Mouse (Mus musculus): ENCODE results near the gene Egfem1.
A peak's percentile ranks its signal among the peaks of the same experiment; 100 is the strongest.

Gene Egfem1

GRCm38 (mm10) chr3:29135176-29136064 lies 53.6 kb downstream of the Egfem1 start:
- ATAC-seq (ENCODE audit: low TSS enrichment), result no peak

GRCm38 (mm10) chr3:29136065-29136955 lies 54.5 kb downstream of the Egfem1 start:
- ATAC-seq (ENCODE audit: low TSS enrichment), result no peak

GRCm38 (mm10) chr3:29168401-29168800 lies 86.6 kb downstream of the Egfem1 start:
- ATAC-seq (ENCODE audit: low TSS enrichment), result no peak

GRCm38 (mm10) chr3:29169003-29169402 lies 87.2 kb downstream of the Egfem1 start:
- no peak for ATAC-seq (ENCODE audit: low TSS enrichment)

GRCm38 (mm10) chr3:29176991-29177390 lies 95.2 kb downstream of the Egfem1 start:
- ATAC-seq (ENCODE audit: low TSS enrichment), result no peak

GRCm38 (mm10) chr3:29182988-29183387 lies 101.2 kb downstream of the Egfem1 start:
- ATAC-seq (ENCODE audit: low TSS enrichment), result no peak

- no peak for ATAC-seq (ENCODE audit: low TSS enrichment)
Observed at GRCm38 (mm10) chr3:29183615-29184198, 101.9 kb downstream of the Egfem1 start.

GRCm38 (mm10) chr3:29184486-29185241 lies 102.8 kb downstream of the Egfem1 start:
- no peak for ATAC-seq (ENCODE audit: low TSS enrichment)

- ATAC-seq (ENCODE audit: low TSS enrichment), result no peak
Observed at GRCm38 (mm10) chr3:29190263-29190662, 108.4 kb downstream of the Egfem1 start.

GRCm38 (mm10) chr3:29197727-29198512 lies 116.1 kb downstream of the Egfem1 start:
- ATAC-seq (ENCODE audit: low TSS enrichment), result peak; percentile 60

- peak; percentile 77 for ATAC-seq (ENCODE audit: low TSS enrichment)
Observed at GRCm38 (mm10) chr3:29200601-29201000, 118.8 kb downstream of the Egfem1 start.

GRCm38 (mm10) chr3:29202536-29202935 lies 120.7 kb downstream of the Egfem1 start:
- ATAC-seq (ENCODE audit: low TSS enrichment), result no peak

GRCm38 (mm10) chr3:29222414-29222813 lies 140.6 kb downstream of the Egfem1 start:
- ATAC-seq (ENCODE audit: low TSS enrichment), result peak; percentile 64

GRCm38 (mm10) chr3:29229712-29230111 lies 147.9 kb downstream of the Egfem1 start:
- ATAC-seq (ENCODE audit: low TSS enrichment), result peak; percentile 67; the same call in 1 of the 2 replicates

- no peak for ATAC-seq (ENCODE audit: low TSS enrichment)
Observed at GRCm38 (mm10) chr3:29235477-29235876, 153.7 kb downstream of the Egfem1 start.

- ATAC-seq (ENCODE audit: low TSS enrichment), result no peak
Observed at GRCm38 (mm10) chr3:29236517-29236916, 154.7 kb downstream of the Egfem1 start.

GRCm38 (mm10) chr3:29243600-29243999 lies 161.8 kb downstream of the Egfem1 start:
- ATAC-seq (ENCODE audit: low TSS enrichment), result no peak

- ATAC-seq (ENCODE audit: low TSS enrichment), result no peak
Observed at GRCm38 (mm10) chr3:29291633-29292032, 209.8 kb downstream of the Egfem1 start.

- ATAC-seq (ENCODE audit: low TSS enrichment), result no peak
Observed at GRCm38 (mm10) chr3:29292251-29292650, 210.4 kb downstream of the Egfem1 start.

- ATAC-seq (ENCODE audit: low TSS enrichment), result no peak
Observed at GRCm38 (mm10) chr3:29293230-29293629, 211.4 kb downstream of the Egfem1 start.
